Mouse (Mus musculus) heart, embryonic 16.5 days (tissue): ENCODE data around the gene Rpl37a. TPM values are rescaled to one million over a fixed set of nuclear protein-coding genes. Genes with fewer than 3 reads are reported as not detected.
A peak's percentile ranks its signal among the peaks of the same experiment; 100 is the strongest.

ENCODE experiments used
- ATAC-seq: fragments of 200-750 bp; cut with Nextera tagmentation; replicated peaks from 2 replicates; pipeline ENCODE4 v1.8.0; 2017; ENCODE audit warnings: moderate number of reproducible peaks; ENCODE audit not compliant: insufficient read depth, low FRiP score; ENCODE audit errors: extremely low read depth
- H3K27ac ChIP-seq: fragments of 300-500 bp; sonication (generic); 2 replicates; pipeline ENCODE4 v1.5.1; 2014; ENCODE audit warnings: mild to moderate bottlenecking, low read length, control low read depth, moderate library complexity
- H3K27me3 ChIP-seq: fragments of 300-500 bp; sonication (generic); 2 replicates; pipeline ENCODE4 v1.6.1; 2014; ENCODE audit warnings: low read length, mixed read lengths; ENCODE audit not compliant: control insufficient read depth, insufficient read depth
- H3K36me3 ChIP-seq: fragments of 300-500 bp; sonication (generic); 2 replicates; pipeline ENCODE4 v1.6.1; 2014; ENCODE audit not compliant: control insufficient read depth, insufficient read depth
- H3K4me1 ChIP-seq: fragments of 300-500 bp; sonication (generic); 2 replicates; pipeline ENCODE4 v1.6.1; 2014; ENCODE audit warnings: low read length, mixed read lengths; ENCODE audit not compliant: control insufficient read depth, insufficient read depth
- H3K4me2 ChIP-seq: fragments of 300-500 bp; sonication (generic); 2 replicates; pipeline ENCODE4 v1.6.1; 2014; ENCODE audit warnings: low read depth, mild to moderate bottlenecking, control low read depth, low read length
- H3K4me3 ChIP-seq: fragments of 300-500 bp; sonication (generic); 2 replicates; pipeline ENCODE4 v1.5.1; 2014; ENCODE audit warnings: mild to moderate bottlenecking, control low read depth, low read length
- H3K9ac ChIP-seq: fragments of 300-500 bp; sonication (generic); 2 replicates; pipeline ENCODE4 v1.6.1; 2014; ENCODE audit warnings: low read length, control low read depth
- H3K9me3 ChIP-seq: fragments of 300-500 bp; sonication (generic); replicated peaks from 2 replicates; pipeline ENCODE4 v1.6.1; 2016; ENCODE audit warnings: low read length; ENCODE audit not compliant: control insufficient read depth
- WGBS: fragments of 180-500 bp; shearing (Covaris S2); extraction: QIAGEN DNeasy Blood & Tissue Kit; methylation state at CpG from one replicate; pipeline ENCODE4 v1.1.7; 2014; 5-methylcytosine and 5-hydroxymethylcytosine counted together
- polyA plus RNA-seq: library from polyadenylated mRNA; unstranded; fragments of >200 nt; fragmentation: Nextera tagmentation; extraction: Ambion mirVana; gene quantifications from 2 replicates; pipeline ENCODE4 v1.2.1, GENCODE M21; 2015

Gene Rpl37a
- polyA plus RNA-seq, 1 experiment from 2014 or later, result 726 TPM

GRCm38 (mm10) chr1:72715593-72716361 lies 4.7 kb downstream of the Rpl37a start:
- ATAC-seq, result no peak
- H3K9me3 ChIP-seq, result no peaks in the 10 kb centered on the region
- 73% methylated on average over 3 of the region's 3 CpGs for WGBS

DNA sequence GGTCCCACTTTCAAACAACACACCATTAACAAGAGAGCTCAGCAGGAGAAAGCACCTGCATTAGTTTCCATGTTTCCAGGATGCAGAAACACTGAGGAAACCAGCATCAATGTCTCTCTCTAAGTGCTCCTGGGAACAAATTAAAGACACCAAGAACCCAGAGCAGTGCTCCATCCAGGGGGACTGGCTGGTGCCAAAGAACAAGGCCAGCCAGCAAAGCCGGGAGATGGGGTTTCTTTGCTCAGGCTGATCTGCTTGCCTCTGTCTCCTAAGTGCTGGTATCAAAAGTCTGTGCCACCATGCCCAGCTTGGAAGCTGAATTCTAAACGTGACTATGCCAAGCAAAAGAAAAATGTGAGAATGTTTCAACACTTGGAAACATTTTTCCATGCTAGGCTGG lies 5.3 kb downstream of the Rpl37a start:
- H3K4me3 ChIP-seq, result no peak overlapping the region
- no peaks in the 10 kb centered on the region for H3K9me3 ChIP-seq
- no peak overlapping the region for H3K4me2 ChIP-seq
- H3K36me3 ChIP-seq, result peaks cover 20% of the 10 kb centered on the region
- ATAC-seq, result no peak
- 62% methylated on average over 2 of the region's 2 CpGs for WGBS
- peaks cover 14% of the 10 kb centered on the region for H3K4me1 ChIP-seq
- no peak overlapping the region for H3K9ac ChIP-seq
- H3K27me3 ChIP-seq, result no peaks in the 10 kb centered on the region
- no peak overlapping the region for H3K27ac ChIP-seq

More at GRCm38 (mm10) chr1:72715593-72716361, 4.7 kb downstream of the Rpl37a start:
- Histone ChIP-seq H3K4me2 (no peak overlapping the region), H3K27ac (no peak overlapping the region), H3K9ac (no peak overlapping the region), H3K4me3 (no peak overlapping the region), H3K27me3 (no peaks in the 10 kb centered on the region), H3K4me1 (peaks cover 14% of the 10 kb centered on the region), H3K36me3 (peaks cover 20% of the 10 kb centered on the region)

DNA sequence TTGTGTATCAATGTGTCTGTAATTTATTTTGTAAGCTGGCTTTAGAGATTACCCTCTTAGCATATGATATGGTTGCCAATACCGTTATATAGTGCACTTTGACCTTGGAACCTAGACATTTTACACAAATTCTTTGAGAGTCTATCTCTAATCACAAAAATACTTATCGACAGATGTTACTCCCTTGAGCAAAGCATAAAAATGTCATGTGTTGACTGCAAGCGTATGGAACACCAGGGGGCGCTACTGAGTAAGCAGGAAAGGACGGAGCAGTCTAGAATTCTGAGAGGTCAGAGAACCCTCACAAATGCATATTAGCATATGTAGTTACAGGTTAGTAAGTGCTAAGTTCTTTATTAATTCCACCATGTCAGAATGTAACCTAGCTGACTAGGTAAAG lies 5.8 kb downstream of the Rpl37a start:
- Histone ChIP-seq H3K9ac (no peak overlapping the region), H3K4me2 (no peak overlapping the region), H3K4me3 (no peak overlapping the region), H3K36me3 (peaks cover 20% of the 10 kb centered on the region), H3K4me1 (peaks cover 14% of the 10 kb centered on the region), H3K27ac (no peak overlapping the region), H3K27me3 (no peaks in the 10 kb centered on the region), H3K9me3 (no peaks in the 10 kb centered on the region)
- WGBS, result 9% methylated on average over 5 of the region's 5 CpGs
- ATAC-seq, result no peak

DNA sequence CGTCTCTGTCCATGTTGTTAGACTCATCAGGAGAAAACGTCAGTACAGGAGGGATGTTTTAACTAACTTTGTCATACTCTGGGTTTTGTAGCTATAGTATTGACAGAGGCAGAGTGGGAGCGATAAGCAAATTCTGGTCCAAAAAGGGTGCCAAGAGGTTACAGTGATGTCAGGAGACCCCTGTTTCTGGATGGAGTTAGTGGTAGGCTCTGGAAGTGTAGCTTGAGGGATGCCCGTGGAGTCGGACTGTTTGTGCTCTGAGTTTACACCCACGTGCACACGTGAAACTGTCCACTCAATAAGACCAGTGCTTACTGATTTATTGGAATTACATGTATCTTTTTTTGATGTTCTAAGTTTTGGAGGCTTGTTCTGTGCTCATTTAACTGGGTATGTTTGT lies 6.5 kb downstream of the Rpl37a start:
- no peaks in the 10 kb centered on the region for H3K9me3 ChIP-seq
- H3K4me1 ChIP-seq, result peaks cover 8% of the 10 kb centered on the region
- H3K4me2 ChIP-seq, result no peak overlapping the region
- H3K4me3 ChIP-seq, result no peak overlapping the region
- 89% methylated on average over 7 of the region's 7 CpGs for WGBS
- H3K9ac ChIP-seq, result no peak overlapping the region
- no peak for ATAC-seq
- H3K36me3 ChIP-seq, result peaks cover 19% of the 10 kb centered on the region
- no peak overlapping the region for H3K27ac ChIP-seq
- H3K27me3 ChIP-seq, result no peaks in the 10 kb centered on the region

GRCm38 (mm10) chr1:72718846-72719245 lies 7.8 kb downstream of the Rpl37a start:
- Histone ChIP-seq H3K9me3 (no peaks in the 10 kb centered on the region), H3K4me2 (no peak overlapping the region), H3K4me1 (no peaks in the 10 kb centered on the region), H3K27ac (no peak overlapping the region), H3K27me3 (no peaks in the 10 kb centered on the region), H3K36me3 (peaks cover 8% of the 10 kb centered on the region), H3K9ac (no peak overlapping the region), H3K4me3 (no peak overlapping the region)
- whole genome bisulfite sequencing, result 20% methylated on average over 5 of the region's 5 CpGs
- ATAC-seq, result 0 out of 2 replicates have a peak, but pooled peaks have one; percentile 46

GRCm38 (mm10) chr1:72720115-72720725 lies 9.1 kb downstream of the Rpl37a start:
- Histone ChIP-seq H3K4me3 (no peak overlapping the region), H3K27me3 (no peaks in the 10 kb centered on the region), H3K36me3 (no peaks in the 10 kb centered on the region), H3K9me3 (no peaks in the 10 kb centered on the region), H3K4me2 (no peak overlapping the region), H3K27ac (no peak overlapping the region), H3K4me1 (no peaks in the 10 kb centered on the region), H3K9ac (no peak overlapping the region)
- WGBS, result 67% methylated on average over 6 of the region's 6 CpGs
- no peak for ATAC-seq

DNA sequence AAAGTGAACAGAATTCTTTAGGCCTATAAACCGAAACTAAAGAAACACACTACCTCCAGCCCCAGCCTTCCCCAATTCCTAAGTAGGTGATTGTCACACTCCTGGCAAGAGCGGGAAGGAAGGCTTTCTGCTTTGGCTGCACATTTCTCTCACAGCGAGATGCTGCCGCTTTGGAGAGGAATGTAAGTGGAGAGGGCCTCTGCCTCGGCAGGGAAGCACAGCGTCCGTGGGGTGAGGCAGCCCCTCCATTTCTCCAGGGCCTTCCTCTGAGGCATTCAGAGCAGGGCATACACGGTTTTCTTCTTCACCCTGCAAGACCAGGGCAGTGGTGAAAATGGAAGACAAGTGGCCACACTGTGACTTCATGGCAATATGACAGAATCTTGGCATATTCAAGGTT lies 11.6 kb downstream of the Rpl37a start:
- 40% methylated on average over 8 of the region's 8 CpGs for WGBS
- no peak for ATAC-seq

GRCm38 (mm10) chr1:72724354-72724753 lies 13.3 kb downstream of the Rpl37a start:
- ATAC-seq, result no peak
- Histone ChIP-seq H3K4me3 (no peak overlapping the region), H3K36me3 (no peaks in the 10 kb centered on the region), H3K9ac (no peak overlapping the region), H3K27me3 (no peaks in the 10 kb centered on the region), H3K27ac (no peak overlapping the region), H3K9me3 (no peaks in the 10 kb centered on the region), H3K4me2 (no peak overlapping the region), H3K4me1 (no peaks in the 10 kb centered on the region)
- WGBS, result 63% methylated on average over 2 of the region's 2 CpGs

More for the DNA sequence above, 11.6 kb downstream of the Rpl37a start:
- Histone ChIP-seq H3K4me2 (no peak overlapping the region), H3K27me3 (no peaks in the 10 kb centered on the region), H3K4me1 (no peaks in the 10 kb centered on the region), H3K9me3 (no peaks in the 10 kb centered on the region), H3K27ac (no peak overlapping the region), H3K36me3 (no peaks in the 10 kb centered on the region), H3K4me3 (no peak overlapping the region), H3K9ac (no peak overlapping the region)

- H3K36me3 ChIP-seq, result no peaks in the 10 kb centered on the region
- H3K27me3 ChIP-seq, result no peaks in the 10 kb centered on the region
- H3K4me2 ChIP-seq, result no peak overlapping the region
- H3K9ac ChIP-seq, result no peak overlapping the region
- no peak overlapping the region for H3K27ac ChIP-seq
- WGBS, result 93% methylated on average over 13 of the region's 13 CpGs
- no peaks in the 10 kb centered on the region for H3K9me3 ChIP-seq
- H3K4me3 ChIP-seq, result no peak overlapping the region
- H3K4me1 ChIP-seq, result no peaks in the 10 kb centered on the region
- ATAC-seq, result no peak
Measured at GRCm38 (mm10) chr1:72725941-72726340, 14.9 kb downstream of the Rpl37a start.
